Mouse (Mus musculus) heart, postnatal 14 days (tissue): Measurements from ENCODE around the gene Psmd2. TPM values are rescaled to one million over a fixed set of nuclear protein-coding genes. Genes with fewer than 3 reads are reported as not detected.

ENCODE experiments used
- microRNA-seq, 2 experiments: library from miRNA; unstranded; fragments of <30 nt; microRNA quantifications; one replicate each; pipeline ENCODE4 v1.2.0; 2021 to 2022
- total RNA-seq, 2 experiments: library from RNA; stranded (reverse); gene quantifications; 2 replicates each; pipeline ENCODE4 v1.2.3; 2021

Psmd2 gene
- total RNA-seq, 2 experiments from 2014 or later = 191 to 193 TPM

Small RNA genes lying within 50 kb of the gene (microRNA-seq; reads per million reads assigned to microRNA genes)
- 3.2 to 279 reads per million in 2 experiments for gene Mir1224

Other genes with a start within 250 kb of the Psmd2 start
- gene Abcc5, start 225.3 kb upstream of the Psmd2 start, total RNA-seq = 10 to 100 TPM; 42.0 to 43.3 TPM
- 10 to 100 TPM; 49.7 to 50.4 TPM for gene Eif2b5, start 152.8 kb upstream of the Psmd2 start, total RNA-seq
- gene Dvl3, start 134.7 kb upstream of the Psmd2 start, total RNA-seq = 10 to 100 TPM; 51.1 to 51.7 TPM
- gene Ap2m1, start 116.2 kb upstream of the Psmd2 start, total RNA-seq = 100 to 1,000 TPM; 218 to 220 TPM
- gene Abcf3, start 103.1 kb upstream of the Psmd2 start, total RNA-seq = 10 to 100 TPM; 69.1 to 72.7 TPM
- gene Vwa5b2, start 62.2 kb upstream of the Psmd2 start, total RNA-seq = not detected
- 1 to 10 TPM; 4.9 to 5.6 TPM for gene Eef1akmt4, start 40.1 kb upstream of the Psmd2 start, total RNA-seq
- under 1 TPM in 1 of 2 experiments, not detected in 1; 0.29 TPM for gene Gm49333, start 40.0 kb upstream of the Psmd2 start, total RNA-seq
- gene Alg3, start 39.9 kb upstream of the Psmd2 start, total RNA-seq = 10 to 100 TPM; 10.4 to 10.5 TPM
- gene Camk2n2, start 30.4 kb upstream of the Psmd2 start, total RNA-seq = under 1 TPM; 0.73 to 0.79 TPM
- gene Ece2, start 21.8 kb upstream of the Psmd2 start, total RNA-seq = under 1 TPM; 0.34 to 0.86 TPM
- gene Eif4g1, start 16.7 kb downstream of the Psmd2 start, total RNA-seq = 100 to 1,000 TPM; 329 to 343 TPM
- gene Fam131a, start 41.6 kb downstream of the Psmd2 start, total RNA-seq = 10 to 100 TPM; 26.6 to 29.8 TPM
- gene Polr2h, start 66.0 kb downstream of the Psmd2 start, total RNA-seq = 10 to 100 TPM; 10.2 TPM
- 1 to 10 TPM; 2.2 to 2.4 TPM for gene Clcn2, start 66.1 kb downstream of the Psmd2 start, total RNA-seq
- gene Chrd, start 81.5 kb downstream of the Psmd2 start, total RNA-seq = 1 to 10 TPM; 2.4 to 2.5 TPM
- under 1 TPM; 0.15 to 0.36 TPM for gene Thpo, start 82.9 kb downstream of the Psmd2 start, total RNA-seq